Mouse (Mus musculus): ENCODE results near the gene Hist1h2bf. TPM values are rescaled to one million over a fixed set of nuclear protein-coding genes. Genes with fewer than 3 reads are reported as not detected.
A peak's percentile ranks its signal among the peaks of the same experiment; 100 is the strongest.
"Not testable (repeated sequence)": the region's sequence is repeated elsewhere in the genome, so short reads cannot be mapped to it uniquely, and the experiment has no call there.

Gene Hist1h2bf
- polyA plus RNA-seq, 1 experiment from 2014 or later: 5.8 TPM

DNA sequence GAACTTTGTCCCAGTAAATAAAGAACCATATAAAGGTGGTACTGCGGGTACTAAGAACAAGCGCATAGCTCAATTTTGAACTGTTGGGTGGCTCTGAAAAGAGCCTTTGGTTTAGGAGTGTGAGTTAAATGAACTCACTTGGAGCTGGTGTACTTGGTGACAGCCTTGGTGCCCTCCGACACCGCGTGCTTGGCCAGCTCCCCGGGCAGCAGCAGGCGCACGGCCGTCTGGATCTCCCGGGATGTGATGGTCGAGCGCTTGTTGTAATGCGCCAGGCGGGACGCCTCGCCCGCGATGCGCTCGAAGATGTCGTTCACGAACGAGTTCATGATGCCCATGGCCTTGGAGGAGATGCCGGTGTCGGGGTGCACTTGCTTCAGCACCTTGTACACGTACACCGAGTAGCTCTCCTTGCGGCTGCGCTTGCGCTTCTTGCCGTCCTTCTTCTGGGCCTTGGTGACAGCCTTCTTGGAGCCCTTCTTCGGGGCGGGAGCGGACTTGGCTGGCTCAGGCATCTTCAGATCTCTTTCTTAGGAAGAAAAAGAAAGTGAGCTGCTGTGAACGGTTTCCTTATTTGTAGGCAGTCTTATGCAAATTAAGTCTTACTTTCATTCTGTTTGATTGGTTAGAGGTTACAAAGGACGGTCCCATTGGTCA lies 11.6 kb upstream of the Hist1h2bf start:
- WGBS: under 1% methylated on average over 30 of the region's 36 CpGs
- peak; percentile 80 for ATAC-seq (ENCODE audit: insufficient number of reproducible peaks, low FRiP score, low TSS enrichment, low read depth)
- peak overlapping the region; percentile 55 for H3K9ac ChIP-seq
- peak overlapping the region; percentile 95 for H3K27ac ChIP-seq
- H3K4me1 ChIP-seq: peaks cover 22% of the 10 kb centered on the region
- H3K4me2 ChIP-seq: peak overlapping the region; percentile 70
- H3K9me3 ChIP-seq, H3K27me3 ChIP-seq, H3K36me3 ChIP-seq: not testable (repeated sequence)
- H3K4me3 ChIP-seq: peak overlapping the region; percentile 46

DNA sequence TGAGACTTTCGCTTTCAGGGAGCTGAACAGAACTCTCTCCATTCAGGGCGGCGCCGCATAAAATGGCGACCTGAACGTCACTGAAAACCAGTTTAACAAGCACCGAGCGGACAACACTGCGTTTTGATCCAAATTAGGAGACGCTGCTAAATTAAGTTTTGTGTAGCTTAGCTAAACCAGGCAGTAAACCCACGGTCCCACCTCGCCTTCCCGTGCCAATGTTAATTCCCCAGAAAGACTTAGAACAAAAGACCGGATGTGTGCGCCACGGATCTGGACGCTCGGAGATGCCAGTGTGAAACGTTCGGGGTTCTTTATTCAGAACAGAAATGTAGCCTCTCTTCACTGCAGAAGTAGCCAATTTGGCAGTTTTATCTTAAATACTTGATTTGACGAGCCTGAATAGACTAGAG lies 11.0 kb upstream of the Hist1h2bf start:
- no peak for ATAC-seq (ENCODE audit: insufficient number of reproducible peaks, low FRiP score, low TSS enrichment, low read depth)
- Histone ChIP-seq H3K27ac (peak overlapping the region; percentile 95), H3K4me3 (peak overlapping the region; percentile 46), H3K4me1 (peaks cover 22% of the 10 kb centered on the region), H3K9me3 (no peaks in the 10 kb centered on the region), H3K36me3 (no peaks in the 10 kb centered on the region), H3K27me3 (no peaks in the 10 kb centered on the region), H3K9ac (peak overlapping the region; percentile 55), H3K4me2 (peak overlapping the region; percentile 70)
- WGBS: under 1% methylated on average over 21 of the region's 21 CpGs

- Histone ChIP-seq H3K36me3 (no peaks in the 10 kb centered on the region), H3K9ac (no peak overlapping the region), H3K4me2 (peak overlapping the region; percentile 70), H3K4me3 (peak overlapping the region; percentile 46), H3K4me1 (peaks cover 22% of the 10 kb centered on the region), H3K9me3 (no peaks in the 10 kb centered on the region), H3K27me3 (no peaks in the 10 kb centered on the region), H3K27ac (peak overlapping the region; percentile 95)
- no peak for ATAC-seq (ENCODE audit: insufficient number of reproducible peaks, low FRiP score, low TSS enrichment, low read depth)
These were observed 10.3 kb upstream of the Hist1h2bf start for GRCm38 (mm10) chr13:23584331-23584730.

DNA sequence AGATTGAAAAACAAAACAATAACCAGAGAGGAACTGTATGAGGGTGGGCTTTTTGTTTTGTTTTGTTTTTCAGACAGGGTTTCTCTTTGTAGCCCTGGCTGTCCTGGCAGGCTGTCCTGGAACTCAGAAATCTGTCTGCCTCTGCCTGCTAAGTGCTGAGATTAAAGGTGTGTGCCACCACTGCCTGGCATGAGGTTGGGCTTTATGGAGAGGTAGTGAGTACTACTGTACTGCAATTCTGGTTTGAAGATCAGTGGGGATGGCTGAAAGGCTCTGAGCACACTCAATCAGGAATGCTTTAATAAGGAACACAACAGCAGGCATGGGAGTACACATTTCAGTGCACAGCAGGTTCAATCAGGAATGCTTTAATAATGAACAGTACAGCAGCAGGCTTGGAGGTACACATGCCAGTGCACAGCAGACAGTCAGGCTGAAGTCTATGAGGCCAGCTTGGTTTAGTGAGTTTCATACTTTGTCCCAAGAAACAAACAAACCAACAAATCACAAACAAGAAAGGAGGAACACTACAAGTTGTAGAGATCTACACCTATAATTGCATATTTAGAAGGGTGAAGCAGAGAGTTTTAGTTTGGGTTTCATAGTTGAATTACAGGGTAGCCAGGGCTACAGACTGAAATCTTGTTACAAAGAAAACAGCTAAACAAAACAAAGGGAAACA lies 9.5 kb upstream of the Hist1h2bf start:
- Histone ChIP-seq H3K9ac (no peak overlapping the region), H3K4me1 (peaks cover 22% of the 10 kb centered on the region), H3K9me3 (no peaks in the 10 kb centered on the region), H3K27ac (peak overlapping the region; percentile 81), H3K27me3 (no peaks in the 10 kb centered on the region), H3K36me3 (no peaks in the 10 kb centered on the region), H3K4me3 (no peak overlapping the region), H3K4me2 (no peak overlapping the region)
- ATAC-seq (ENCODE audit: insufficient number of reproducible peaks, low FRiP score, low TSS enrichment, low read depth): no peak

GRCm38 (mm10) chr13:23582219-23583056 lies 8.4 kb upstream of the Hist1h2bf start:
- H3K4me1 ChIP-seq: peaks cover 22% of the 10 kb centered on the region
- H3K9ac ChIP-seq: peak overlapping the region; percentile 37
- H3K27ac ChIP-seq: peak overlapping the region; percentile 81
- 7% methylated on average over 6 of the region's 6 CpGs for WGBS
- H3K4me2 ChIP-seq: peak overlapping the region; percentile 66
- no peak for ATAC-seq (ENCODE audit: insufficient number of reproducible peaks, low FRiP score, low TSS enrichment, low read depth)
- no peaks in the 10 kb centered on the region for H3K9me3 ChIP-seq
- H3K4me3 ChIP-seq: peak overlapping the region; percentile 49
- H3K36me3 ChIP-seq: no peaks in the 10 kb centered on the region
- no peaks in the 10 kb centered on the region for H3K27me3 ChIP-seq

- Histone ChIP-seq H3K36me3 (no peaks in the 10 kb centered on the region), H3K9me3 (no peaks in the 10 kb centered on the region), H3K9ac (peak within 1 kb of the TSS; percentile 37), H3K4me3 (peak within 1 kb of the TSS; percentile 49), H3K27ac (peak within 1 kb of the TSS; percentile 81), H3K4me2 (peak within 1 kb of the TSS; percentile 66), H3K4me1 (peaks cover 26% of the 10 kb centered on the region), H3K27me3 (no peaks in the 10 kb centered on the region)
- peak; percentile 88 for ATAC-seq (ENCODE audit: insufficient number of reproducible peaks, low FRiP score, low TSS enrichment, low read depth)
- WGBS: under 1% methylated on average over 43 of the region's 43 CpGs
These were observed 7.6 kb upstream of the Hist1h2bf start, which contains the start of gene Hist1h4d for GRCm38 (mm10) chr13:23581408-23582218. Gene Hist1h4d (plus strand): TSS chr13:23581598.

- Histone ChIP-seq H3K9me3 (no peaks in the 10 kb centered on the region), H3K36me3 (no peaks in the 10 kb centered on the region), H3K9ac (no peak overlapping the region), H3K4me3 (no peak overlapping the region), H3K4me2 (no peak overlapping the region), H3K27me3 (no peaks in the 10 kb centered on the region), H3K4me1 (peaks cover 26% of the 10 kb centered on the region), H3K27ac (no peak overlapping the region)
- WGBS: 92% methylated on average over 1 of the region's 1 CpGs
- no peak for ATAC-seq (ENCODE audit: insufficient number of reproducible peaks, low FRiP score, low TSS enrichment, low read depth)
These were observed 3.8 kb upstream of the Hist1h2bf start for GRCm38 (mm10) chr13:23577835-23578234.

- Histone ChIP-seq H3K9me3 (no peaks in the 10 kb centered on the region), H3K9ac (no peak overlapping the region), H3K36me3 (no peaks in the 10 kb centered on the region), H3K4me1 (peaks cover 25% of the 10 kb centered on the region), H3K4me3 (peak overlapping the region; percentile 40), H3K27me3 (no peaks in the 10 kb centered on the region), H3K4me2 (peak overlapping the region; percentile 57), H3K27ac (peak overlapping the region; percentile 78)
- no peak for ATAC-seq (ENCODE audit: insufficient number of reproducible peaks, low FRiP score, low TSS enrichment, low read depth)
- WGBS: 41% methylated on average over 6 of the region's 6 CpGs
These were observed 3.1 kb upstream of the Hist1h2bf start for GRCm38 (mm10) chr13:23576906-23577639.

DNA sequence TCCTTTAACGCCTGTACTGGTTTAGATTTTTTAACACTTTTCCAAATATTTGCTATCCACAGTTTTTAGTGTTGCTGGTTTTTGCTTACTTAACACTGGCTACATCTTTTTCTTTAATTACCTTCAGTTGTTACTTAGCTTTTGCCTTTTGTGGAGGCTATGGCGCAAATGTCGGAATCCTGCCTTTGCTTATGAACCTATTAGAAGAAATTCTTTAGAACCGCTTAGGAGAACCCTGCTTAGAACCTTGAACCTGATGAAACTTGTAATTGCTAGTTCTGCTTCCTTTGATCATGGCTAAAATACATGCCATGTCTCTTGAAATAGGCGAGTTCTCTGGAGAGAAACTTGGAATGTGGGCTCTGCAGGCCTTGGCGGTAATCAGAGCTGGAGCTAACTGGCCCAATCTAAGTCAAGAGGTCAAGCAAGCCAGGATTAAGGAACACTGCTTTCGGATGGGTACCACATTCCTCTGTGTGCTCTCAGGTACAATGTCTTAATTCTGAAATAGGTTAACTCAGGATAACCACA lies 2.4 kb upstream of the Hist1h2bf start:
- Histone ChIP-seq H3K4me3 (peak overlapping the region; percentile 40), H3K4me1 (peaks cover 25% of the 10 kb centered on the region), H3K27ac (peak overlapping the region; percentile 78), H3K4me2 (peak overlapping the region; percentile 57), H3K27me3 (no peaks in the 10 kb centered on the region), H3K9ac (peak overlapping the region; percentile 50), H3K36me3 (no peaks in the 10 kb centered on the region), H3K9me3 (no peaks in the 10 kb centered on the region)
- no peak for ATAC-seq (ENCODE audit: insufficient number of reproducible peaks, low FRiP score, low TSS enrichment, low read depth)
- WGBS: 7% methylated on average over 7 of the region's 7 CpGs

DNA sequence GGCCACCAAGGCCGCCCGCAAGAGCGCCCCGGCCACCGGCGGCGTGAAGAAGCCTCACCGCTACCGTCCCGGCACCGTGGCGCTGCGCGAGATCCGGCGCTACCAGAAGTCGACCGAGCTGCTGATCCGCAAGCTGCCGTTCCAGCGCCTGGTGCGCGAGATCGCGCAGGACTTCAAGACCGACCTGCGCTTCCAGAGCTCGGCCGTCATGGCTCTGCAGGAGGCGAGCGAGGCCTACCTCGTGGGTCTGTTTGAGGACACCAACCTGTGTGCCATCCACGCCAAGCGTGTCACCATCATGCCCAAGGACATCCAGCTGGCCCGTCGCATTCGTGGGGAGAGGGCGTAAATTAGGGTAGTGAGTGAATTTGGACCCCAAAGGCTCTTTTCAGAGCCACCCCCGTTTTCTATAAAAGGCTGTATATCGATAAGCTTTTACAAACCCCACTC lies 1.9 kb upstream of the Hist1h2bf start:
- H3K36me3 ChIP-seq; H3K27me3 ChIP-seq; H3K9me3 ChIP-seq; ATAC-seq (ENCODE audit: insufficient number of reproducible peaks, low FRiP score, low TSS enrichment, low read depth): not testable (repeated sequence)
- H3K4me2 ChIP-seq: peak overlapping the region; percentile 57
- H3K4me1 ChIP-seq: peaks cover 25% of the 10 kb centered on the region
- peak overlapping the region; percentile 50 for H3K9ac ChIP-seq
- under 1% methylated on average over 19 of the region's 40 CpGs for WGBS
- peak overlapping the region; percentile 40 for H3K4me3 ChIP-seq
- peak overlapping the region; percentile 79 for H3K27ac ChIP-seq

Data from limb, embryonic 15.5 days (tissue).